Mouse (Mus musculus) spleen, postnatal 14 days (tissue): ENCODE results near the gene Plcl2.
A peak's percentile ranks its signal among the peaks of the same experiment; 100 is the strongest.
"Not testable (repeated sequence)": the region's sequence is repeated elsewhere in the genome, so short reads cannot be mapped to it uniquely, and the experiment has no call there.

Source experiments
- DNase-seq, 2 experiments: peaks; one replicate each; pipeline ENCODE4 v3.0.0; 2021 to 2022; ENCODE audit warnings: low spot score in 2 of 2

Plcl2 gene

DNA sequence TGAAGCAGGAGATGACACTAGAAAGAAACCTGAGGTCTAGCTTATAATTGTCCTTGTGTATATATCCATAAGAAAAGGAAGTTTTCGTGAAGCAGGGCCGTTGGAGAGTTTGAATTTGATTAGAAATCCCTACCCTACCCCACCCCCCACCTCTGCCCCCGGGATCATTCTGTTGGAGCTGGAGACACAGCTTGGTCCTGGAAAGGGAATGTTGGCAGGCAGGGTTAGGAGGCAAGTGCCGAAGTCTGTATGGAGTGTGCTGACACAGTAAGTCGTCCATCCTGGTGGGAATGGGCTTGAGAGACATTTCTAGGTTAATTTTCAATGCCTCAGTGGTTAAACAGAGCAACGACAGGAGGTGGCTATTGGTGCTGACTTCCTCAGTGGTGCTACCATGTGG, 8.4 kb upstream of the Plcl2 start:
- no peak for DNase-seq

DNA sequence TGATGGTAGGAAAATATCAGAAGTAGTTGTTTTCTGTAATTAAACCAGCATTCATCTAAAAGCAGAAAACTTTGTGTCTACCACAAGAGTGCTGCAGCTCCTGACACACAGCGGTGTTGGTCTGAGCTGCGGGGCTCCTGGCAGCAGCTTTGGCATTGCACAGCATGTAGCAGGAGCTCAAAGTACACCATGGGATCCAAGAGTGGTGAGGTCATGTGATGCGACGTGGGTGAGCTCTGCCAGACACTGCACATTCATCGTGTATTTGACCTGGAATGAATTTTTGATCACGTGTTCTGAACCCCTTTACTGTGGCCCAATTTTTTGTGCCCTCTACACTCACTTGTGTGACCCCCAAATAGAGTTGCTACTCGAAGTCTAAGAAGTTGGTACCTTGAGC, 6.1 kb upstream of the Plcl2 start:
- DNase-seq: no peak

DNA sequence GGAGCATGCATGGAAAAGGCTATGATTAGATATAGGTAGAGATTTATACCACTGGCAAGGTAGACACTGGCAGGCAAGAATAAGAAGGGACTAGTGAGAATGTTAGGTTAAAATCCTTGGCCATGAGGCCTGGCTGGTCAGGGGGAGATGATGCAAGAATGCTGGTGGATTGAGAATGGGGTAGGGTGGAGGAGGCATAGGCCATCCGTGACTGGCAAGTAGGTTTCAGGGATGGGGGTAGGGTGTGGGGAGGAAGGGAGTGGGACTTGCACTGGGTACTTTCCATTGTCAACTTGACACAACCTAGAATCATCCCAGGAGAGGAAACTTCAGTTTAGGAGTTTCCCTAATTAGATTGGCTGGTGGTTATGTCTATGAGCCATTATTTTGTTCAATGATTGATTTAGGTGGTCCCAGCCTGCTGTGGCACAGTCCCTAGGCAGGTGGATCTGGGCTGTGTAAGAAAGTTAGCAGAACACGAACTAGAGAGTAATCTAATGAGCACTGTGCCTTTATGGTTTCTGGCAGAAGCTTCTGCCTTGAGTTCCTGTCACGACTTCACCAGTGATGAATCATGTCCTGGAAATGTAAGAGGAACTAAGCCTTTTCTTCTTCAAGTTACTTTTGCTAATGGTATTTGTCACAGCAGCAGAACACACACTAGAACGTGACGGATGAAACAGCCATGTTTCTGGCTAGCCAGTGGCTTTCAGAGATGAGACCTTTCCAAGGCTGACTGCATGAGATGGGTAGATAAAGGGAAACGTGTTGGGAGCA, 4.9 kb upstream of the Plcl2 start:
- DNase-seq: no peak

DNA sequence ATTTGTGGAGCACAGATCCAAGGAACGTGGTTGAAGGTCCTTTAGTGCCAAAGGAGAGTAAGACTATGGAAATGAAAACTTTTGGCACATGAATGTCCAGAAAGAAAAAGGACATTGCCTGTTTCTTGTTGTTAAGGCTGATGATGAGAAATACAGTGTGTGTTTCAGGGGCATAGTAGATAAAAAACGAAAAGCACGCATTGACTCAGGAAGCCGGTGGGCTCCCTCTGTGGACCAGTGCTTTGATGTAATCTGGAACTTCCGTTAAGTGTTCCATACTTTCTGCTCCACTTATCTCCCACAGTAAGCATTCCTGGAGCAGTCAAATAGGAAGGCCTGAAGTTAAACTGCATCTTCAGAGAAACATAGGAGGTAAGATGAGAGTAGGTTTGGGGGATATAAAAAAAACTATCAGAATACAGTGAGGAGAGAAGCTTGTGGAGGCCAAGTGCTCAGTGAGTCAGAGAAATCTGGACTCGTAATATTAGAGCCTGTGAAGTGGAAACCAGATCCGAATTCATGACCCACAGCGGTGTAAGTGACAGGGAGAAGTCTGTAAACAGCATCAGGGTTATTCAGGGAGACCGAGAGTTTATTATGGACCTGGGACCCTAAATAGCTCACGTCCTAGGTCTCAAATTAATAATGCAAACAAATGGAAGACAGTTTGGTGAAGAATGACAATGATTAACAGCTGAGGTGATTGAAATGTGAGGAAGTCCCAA, 3.1 kb upstream of the Plcl2 start:
- no peak for DNase-seq

DNA sequence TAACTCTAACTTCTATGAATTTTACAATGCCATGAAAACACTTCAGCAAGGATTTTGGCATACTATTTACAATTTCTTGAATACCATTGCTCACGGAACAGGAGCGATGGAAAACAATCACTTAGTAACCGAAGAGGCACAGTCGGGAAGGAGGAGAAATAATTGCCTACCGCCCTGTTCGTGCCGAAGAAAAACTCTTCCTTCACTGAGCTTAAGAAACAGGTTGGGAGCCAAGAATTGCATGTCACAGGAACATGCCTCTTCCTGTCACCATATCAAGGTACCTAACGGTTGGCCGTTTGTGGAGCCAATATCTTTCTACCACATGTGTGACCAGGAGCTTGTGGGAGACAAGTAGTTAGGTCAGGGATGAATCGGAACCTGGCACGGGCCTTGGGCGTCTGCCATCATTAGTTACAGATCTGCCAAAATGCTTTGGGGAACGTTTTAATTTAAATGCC, 2.3 kb upstream of the Plcl2 start:
- no peak for DNase-seq

DNA sequence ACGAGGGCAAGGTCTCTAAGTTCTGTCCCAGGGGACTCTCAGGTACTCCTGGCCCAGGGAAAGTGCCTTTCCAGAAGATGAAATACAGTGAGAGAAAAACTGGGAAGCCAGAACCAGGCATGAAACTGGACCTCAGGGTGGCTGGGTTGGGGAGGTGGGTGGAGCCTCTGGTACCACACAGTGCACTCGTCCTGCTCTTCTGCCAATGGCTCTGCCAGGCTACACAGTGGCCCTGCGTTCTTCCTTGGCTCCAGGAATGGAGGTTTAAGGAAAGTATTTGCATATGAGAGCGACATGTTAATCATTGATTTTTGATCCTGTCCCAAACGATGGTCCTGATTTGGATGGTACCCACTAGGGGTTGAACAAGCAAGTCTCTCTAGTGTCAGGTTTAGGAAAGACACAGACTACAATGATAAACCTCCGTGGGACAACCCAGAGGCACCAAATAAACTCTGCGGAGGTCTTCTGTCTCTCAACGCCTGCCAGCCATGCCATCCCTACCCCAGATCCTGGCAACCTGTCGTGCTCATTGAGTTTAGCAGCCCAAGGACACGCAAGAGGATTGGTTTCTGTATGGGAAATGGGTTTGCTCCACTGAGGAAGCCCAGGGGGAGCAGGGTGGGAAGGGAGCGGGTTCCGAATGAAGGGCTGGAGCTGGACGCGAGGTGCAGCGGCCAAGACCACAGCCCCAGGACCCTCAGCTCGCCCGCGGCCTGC, 988 bp upstream of the Plcl2 start:
- DNase-seq: no peak

DNA sequence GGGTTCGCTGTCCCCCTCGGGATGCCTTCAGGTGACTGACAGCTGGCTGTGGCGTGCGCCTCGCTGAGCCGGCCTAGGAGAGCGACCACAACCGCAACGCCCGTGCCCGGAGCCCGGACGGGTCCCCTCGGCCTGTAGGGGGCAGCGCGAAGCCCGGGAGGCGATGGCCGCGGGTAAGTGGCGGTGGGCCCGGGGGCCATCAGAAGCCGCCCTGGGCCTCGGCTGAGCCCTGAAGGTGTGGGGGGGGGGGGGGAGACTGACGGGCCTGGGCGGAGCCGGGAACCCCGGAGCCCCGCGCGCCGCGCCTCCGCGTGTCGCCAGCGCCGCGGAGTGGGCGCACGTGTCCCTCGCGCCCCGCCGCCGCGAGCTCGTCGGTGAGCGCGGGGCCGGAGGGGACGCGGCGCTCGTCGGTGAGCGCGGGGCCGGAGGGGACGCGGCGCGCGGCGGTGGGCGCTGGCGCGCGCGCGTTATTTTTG, 390 bp upstream of the Plcl2 start:
- DNase-seq: peak; percentile 73 to 79

DNA sequence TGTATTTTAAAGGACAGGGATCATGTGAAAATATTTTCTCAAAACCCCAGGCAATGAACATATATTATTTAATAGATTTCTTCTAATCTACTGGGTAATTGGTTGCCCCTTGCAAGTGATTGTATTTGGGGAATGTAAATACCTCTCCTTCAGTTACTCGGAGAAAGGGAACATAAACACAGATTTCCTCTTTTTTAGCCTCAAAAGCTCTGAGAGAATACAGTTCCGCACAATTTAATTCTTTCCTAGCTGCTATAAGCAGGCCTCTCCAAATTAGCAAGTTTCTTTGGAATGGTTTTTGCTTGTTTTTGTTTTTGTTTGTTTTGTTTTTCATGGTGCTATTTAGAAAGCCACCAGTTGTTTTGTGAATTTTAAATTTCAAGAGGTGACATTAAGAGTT, 1.1 kb downstream of the Plcl2 start:
- no peak for DNase-seq

DNA sequence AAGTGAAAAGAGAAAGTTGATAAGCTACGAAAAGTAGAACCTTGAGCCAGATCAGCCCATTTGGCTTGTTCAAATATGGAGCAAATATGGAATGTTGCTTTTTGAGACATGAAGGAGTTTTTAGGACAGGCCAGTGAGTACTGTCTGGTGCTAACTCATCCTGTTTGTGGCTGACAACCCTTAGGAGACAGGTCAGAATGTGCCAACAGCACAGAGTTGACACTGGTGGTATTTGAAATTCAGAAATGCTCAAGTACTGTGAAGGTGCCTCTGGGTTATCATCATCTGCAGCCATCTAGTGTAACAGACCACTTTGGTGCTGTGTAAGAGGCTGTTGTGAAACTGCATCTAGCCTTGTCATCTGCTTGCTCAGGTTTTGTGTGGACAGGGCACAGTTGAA, 1.5 kb downstream of the Plcl2 start:
- no peak for DNase-seq

DNA sequence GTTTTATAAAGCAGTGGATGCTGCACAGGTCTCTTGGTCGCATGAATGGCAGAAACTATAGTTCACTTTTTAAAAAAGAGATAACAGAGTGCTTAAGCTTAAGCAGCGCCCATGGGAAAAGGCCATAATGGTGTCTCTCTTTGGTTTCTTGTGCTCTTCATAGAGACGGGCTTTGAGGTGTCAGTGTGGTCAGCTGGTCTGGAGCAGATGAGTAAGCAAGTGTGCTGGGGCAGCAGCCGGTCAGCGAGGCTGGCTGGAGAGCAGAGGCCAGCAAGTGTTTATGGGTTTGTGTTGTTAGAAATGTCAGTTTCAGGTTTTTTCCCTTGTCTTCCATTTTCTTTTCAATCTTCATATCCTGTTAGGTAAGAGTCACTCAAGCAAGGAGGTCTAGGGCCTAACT, 3.0 kb downstream of the Plcl2 start:
- DNase-seq: no peak

DNA sequence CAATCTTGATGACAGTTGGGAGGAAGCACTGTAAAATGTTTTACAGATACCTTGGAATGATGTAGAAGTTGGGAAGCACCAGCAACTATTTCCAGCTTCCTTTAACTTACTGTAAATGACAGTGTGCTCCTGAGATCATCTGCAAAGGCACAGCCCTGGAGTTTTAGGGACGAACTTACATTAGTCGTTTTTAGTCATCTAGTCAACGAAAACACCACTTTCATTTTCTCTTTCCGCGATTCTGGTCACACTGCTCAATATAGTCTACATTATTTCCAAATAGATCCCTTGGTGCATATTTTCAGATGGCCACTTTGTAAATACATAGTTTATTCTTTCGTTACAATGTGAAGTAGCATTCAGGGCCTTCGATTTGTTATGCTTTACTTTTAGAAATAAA, 3.6 kb downstream of the Plcl2 start:
- no peak for DNase-seq

DNA sequence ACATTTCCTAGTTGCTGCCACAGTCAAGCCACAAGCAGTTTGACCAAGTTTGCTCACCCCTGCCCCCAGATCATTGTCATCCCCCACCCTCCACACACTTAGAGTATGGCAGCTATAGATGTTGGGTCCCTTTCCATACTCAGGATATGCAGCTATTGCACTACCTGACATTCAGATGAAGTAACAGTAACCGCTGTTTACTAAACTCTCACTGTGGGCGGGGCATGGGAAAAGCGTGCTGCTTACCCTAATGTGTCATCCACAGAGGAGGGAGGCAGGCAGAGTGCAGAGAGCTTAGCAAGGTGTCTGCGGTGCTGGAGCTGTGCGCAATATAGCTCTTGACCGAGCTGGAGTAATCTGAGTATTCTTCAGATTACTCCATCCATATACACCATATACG, 4.2 kb downstream of the Plcl2 start:
- DNase-seq: no peak

DNA sequence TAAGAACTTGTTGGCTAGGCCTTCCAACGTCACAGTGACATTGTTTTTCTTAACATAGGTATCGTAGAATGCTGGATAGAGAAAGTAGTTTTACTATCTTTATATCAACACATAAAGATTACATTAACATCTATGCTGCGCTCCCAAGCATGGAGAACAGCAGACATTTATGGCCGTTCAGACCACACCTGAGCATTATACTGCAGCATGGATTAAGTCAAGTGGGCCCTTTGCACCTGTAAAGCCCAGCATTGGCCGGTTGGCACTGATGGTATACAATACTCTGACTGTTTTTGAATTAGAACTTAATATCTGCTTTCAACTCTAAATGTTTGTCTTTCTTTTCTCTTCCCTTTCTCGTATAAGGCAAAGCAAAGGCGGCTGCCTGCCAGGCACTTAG, 4.8 kb downstream of the Plcl2 start:
- no peak for DNase-seq

DNA sequence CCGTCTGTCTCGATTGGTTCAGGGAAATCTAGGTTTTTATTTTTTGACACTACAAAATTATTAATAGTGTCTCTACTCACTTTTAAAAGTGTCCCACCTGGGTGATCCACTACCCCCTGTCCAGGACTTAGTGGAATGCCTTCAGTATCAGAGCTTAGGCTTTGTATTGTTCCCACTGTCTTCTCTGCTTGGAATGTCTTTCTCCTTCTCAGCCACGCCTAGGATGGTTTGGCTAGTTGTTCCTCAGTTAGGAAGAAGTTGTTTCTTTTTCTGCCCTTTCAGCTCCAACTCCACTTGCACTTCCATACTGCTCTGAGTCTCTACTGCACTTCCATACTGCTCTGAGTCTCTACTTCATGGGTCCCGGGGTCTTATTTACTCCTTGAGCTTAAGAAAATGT, 6.7 kb downstream of the Plcl2 start:
- no peak for DNase-seq

DNA sequence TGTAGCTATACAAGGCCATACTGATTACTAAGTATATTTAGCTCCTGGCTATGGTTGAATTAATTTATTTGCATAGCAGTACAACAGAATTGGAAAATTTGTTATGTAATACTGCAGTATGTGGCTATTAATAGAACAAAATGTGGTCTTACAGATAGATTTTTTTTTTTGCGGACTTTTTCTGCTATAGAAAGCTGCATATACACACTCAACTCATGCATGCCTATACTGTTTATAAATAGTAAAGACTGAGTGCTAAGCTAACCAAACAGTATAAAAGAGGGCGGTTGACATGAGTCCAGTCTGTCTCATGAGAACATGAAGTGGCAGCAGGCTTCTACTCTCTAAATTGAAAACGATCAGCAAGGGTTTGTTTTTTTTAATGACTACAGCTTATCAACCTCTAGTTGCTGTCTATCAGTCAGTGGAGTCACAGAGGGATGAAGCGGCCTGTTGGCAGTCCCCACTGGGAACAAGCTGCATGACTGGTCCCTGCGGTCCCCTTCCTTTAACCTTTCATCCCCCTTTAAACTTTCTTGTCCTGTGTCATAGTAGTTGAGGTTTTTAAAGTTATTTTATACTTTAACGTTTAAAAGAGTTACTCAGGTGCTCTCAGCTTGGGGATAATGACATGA, 8.7 kb downstream of the Plcl2 start:
- no peak for DNase-seq

DNA sequence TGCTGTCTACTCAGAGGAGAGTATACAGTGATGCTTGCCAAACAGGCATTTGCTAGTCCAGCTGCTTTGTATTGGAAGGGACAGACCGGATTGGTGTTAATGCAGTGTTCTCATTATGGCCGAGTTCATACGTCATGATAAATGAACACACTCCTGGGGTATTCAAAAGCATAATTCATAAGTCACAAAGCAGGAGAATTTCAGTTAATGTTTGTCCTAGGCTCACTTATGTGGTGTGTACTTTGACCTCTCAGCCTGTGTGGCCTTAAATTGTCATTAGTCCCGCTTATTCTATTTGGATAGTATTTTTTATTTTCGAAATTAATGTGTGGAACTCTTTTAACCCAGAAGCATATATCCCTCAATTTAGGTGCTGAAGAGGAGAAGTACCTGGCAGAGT, 10.4 kb downstream of the Plcl2 start:
- no peak for DNase-seq

DNA sequence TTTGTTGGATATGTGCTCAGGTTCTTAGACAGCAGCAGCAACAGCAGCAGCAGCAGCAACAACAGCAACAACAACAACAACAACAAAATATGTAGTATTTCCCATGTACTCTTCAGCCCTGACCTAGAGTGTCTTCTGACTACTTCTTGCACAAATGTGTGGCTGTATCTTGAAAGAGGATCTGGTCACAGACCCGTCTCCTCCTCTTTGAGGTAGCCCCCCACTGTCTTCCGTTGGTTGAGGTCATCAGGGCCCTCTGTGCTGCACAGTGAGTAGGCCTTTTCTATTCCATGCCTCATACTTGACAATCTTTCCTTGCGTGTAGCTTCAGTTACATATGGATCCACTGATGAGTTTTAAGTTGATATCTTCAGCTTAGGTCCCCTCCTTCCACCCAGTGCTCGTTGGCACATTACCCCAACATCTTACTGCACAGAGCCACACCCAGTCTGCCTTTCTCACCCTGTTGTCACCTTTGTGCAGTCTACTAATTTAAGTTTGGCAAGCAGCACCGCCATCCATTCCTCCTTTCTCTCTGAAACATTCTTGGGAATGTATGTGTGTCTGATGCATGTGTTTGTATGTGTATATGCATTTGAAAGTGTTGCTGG, 13.4 kb downstream of the Plcl2 start:
- DNase-seq: no peak

DNA sequence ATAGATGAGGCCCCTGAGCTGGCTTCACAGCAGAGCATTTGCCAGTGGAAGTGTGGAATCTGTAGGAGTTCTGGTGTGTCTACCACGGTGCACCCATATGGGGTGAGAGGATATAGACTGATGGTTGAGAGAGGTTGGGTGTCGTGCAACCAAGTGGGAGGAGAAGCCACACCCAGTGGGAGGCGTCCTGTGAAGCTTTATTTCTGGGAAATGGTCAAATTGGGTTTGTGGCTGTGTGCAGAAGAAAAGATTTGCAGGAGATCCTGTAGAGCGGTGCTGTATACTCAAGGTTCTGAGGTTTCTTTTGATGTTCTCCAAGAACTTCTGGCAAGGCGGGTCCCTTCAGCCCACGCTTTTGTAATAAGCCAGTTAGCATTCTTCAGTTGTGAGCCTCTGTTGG, 15.8 kb downstream of the Plcl2 start:
- DNase-seq: no peak

DNA sequence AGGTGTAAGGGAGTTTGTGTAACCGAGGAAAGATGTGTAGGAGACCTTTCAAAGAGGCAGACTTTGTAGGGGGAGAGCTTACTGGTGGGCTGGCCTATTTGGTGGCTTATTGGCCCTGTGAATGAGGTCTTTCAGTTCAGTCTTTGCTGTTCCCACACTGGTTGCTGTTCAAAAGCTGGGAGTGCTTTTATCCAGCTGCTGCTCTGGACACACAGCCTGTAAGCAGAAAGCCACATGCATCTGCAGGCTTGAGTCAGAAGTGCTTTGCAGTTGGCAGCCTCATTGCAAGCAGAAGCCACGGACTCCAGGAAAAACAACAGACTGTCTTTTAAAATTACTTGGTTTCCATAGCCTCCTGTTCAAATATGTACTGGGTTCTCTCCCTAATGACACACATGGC, 16.6 kb downstream of the Plcl2 start:
- no peak for DNase-seq

DNA sequence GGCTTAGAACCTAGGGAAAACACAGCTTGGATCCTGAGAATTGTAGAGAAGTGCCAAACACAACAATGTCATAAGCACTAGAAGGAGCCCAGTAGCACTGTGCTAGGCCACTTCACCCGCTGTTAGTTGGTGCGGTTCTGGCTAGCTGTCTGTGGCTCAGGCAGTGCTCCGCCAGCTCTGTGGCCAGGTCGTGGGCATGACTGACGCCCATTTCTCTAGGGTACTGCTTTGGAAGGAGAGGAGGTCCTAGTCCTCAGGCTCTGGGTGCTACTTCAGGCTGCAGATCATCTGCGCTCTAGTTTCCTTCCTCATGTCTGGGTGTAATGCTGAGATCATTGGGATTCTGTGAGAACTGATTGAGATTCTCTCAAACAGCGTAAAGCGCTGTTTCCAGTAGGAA, 20.9 kb downstream of the Plcl2 start:
- DNase-seq: no peak

DNA sequence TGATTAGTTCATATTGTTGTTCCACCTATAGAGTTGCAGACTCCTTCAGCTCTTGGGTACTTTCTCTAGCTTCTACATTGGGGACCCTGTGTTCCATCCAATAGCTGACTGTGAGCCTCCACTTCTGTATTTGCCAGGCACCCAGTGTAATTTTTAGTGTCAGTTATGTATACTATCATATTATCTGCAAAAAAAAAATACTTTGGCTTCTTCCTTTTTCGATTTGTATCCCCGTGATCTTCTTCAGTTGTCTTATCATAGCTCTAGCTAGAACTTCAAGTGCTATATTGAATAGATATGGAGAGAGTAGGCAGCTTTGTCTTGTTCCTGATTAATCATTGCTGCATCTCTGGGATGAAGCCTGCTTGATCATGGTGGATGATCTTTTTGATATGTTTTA, 25.7 kb downstream of the Plcl2 start:
- DNase-seq: not testable (repeated sequence)
